Mouse (Mus musculus): Measurements from ENCODE around the gene Ttc5. TPM values are rescaled to one million over a fixed set of nuclear protein-coding genes. Genes with fewer than 3 reads are reported as not detected.
"Not testable (repeated sequence)": the region's sequence is repeated elsewhere in the genome, so short reads cannot be mapped to it uniquely, and the experiment has no call there.

The Ttc5 gene
- polyA plus RNA-seq, 1 experiment from 2014 or later: 59.9 TPM

- 69% methylated on average over 5 of the region's 5 CpGs for WGBS
- Histone ChIP-seq H3K4me1 (no peaks in the 10 kb centered on the region), H3K27ac (no peak overlapping the region), H3K27me3 (replicated peaks) (no peaks in the 10 kb centered on the region), H3K4me3 (replicated peaks) (no peak overlapping the region), H3K9ac (no peak overlapping the region), H3K9me3 (no peaks in the 10 kb centered on the region), H3K36me3 (no peaks in the 10 kb centered on the region), H3K4me2 (no peak overlapping the region)
- ATAC-seq (ENCODE audit: insufficient read depth, low FRiP score, low read depth): no peak
Measured at GRCm38 (mm10) chr14:50758416-50759085, 26.8 kb downstream of the Ttc5 start.

- H3K9ac ChIP-seq: no peak within 1 kb of the TSS
- H3K36me3 ChIP-seq: no peaks in the 10 kb centered on the region
- H3K9me3 ChIP-seq: no peaks in the 10 kb centered on the region
- no peak within 1 kb of the TSS for H3K27ac ChIP-seq
- H3K4me1 ChIP-seq: no peaks in the 10 kb centered on the region
- H3K4me3 ChIP-seq (replicated peaks): no peak within 1 kb of the TSS
- ATAC-seq (ENCODE audit: insufficient read depth, low FRiP score, low read depth): no peak
- H3K27me3 ChIP-seq (replicated peaks): no peaks in the 10 kb centered on the region
- H3K4me2 ChIP-seq: no peak within 1 kb of the TSS
Measured at GRCm38 (mm10) chr14:50744994-50745393, 40.3 kb downstream of the Ttc5 start, which contains the start of gene Olfr749. Olfr749 (minus strand) TSS chr14:50745094.

- ATAC-seq (ENCODE audit: insufficient read depth, low FRiP score, low read depth): no peak
- H3K27me3 ChIP-seq (replicated peaks): no peaks in the 10 kb centered on the region
- H3K4me2 ChIP-seq: no peak overlapping the region
- no peak overlapping the region for H3K9ac ChIP-seq
- no peak overlapping the region for H3K27ac ChIP-seq
- H3K36me3 ChIP-seq: no peaks in the 10 kb centered on the region
- no peak overlapping the region for H3K4me3 ChIP-seq (replicated peaks)
- 69% methylated on average over 2 of the region's 2 CpGs for WGBS
- no peaks in the 10 kb centered on the region for H3K9me3 ChIP-seq
- H3K4me1 ChIP-seq: no peaks in the 10 kb centered on the region
Measured at GRCm38 (mm10) chr14:50741584-50741983, 43.7 kb downstream of the Ttc5 start.

- Histone ChIP-seq H3K36me3 (no peaks in the 10 kb centered on the region), H3K27ac (no peak overlapping the region), H3K9me3 (no peaks in the 10 kb centered on the region), H3K4me2 (no peak overlapping the region), H3K4me1 (no peaks in the 10 kb centered on the region), H3K4me3 (replicated peaks) (no peak overlapping the region), H3K9ac (no peak overlapping the region), H3K27me3 (replicated peaks) (no peaks in the 10 kb centered on the region)
- 69% methylated on average over 2 of the region's 2 CpGs for WGBS
- no peak for ATAC-seq (ENCODE audit: insufficient read depth, low FRiP score, low read depth)
Measured at GRCm38 (mm10) chr14:50740334-50740733, 45.0 kb downstream of the Ttc5 start.

- not testable (repeated sequence) for H3K9me3 ChIP-seq; H3K36me3 ChIP-seq; ATAC-seq (ENCODE audit: insufficient read depth, low FRiP score, low read depth); H3K4me1 ChIP-seq; H3K4me2 ChIP-seq; H3K9ac ChIP-seq; H3K27me3 ChIP-seq (replicated peaks); H3K4me3 ChIP-seq (replicated peaks); H3K27ac ChIP-seq
- WGBS: 79% methylated on average over 4 of the region's 4 CpGs
Measured at GRCm38 (mm10) chr14:50722371-50722770, 62.9 kb downstream of the Ttc5 start.

- H3K4me3 ChIP-seq (replicated peaks); H3K4me2 ChIP-seq; H3K36me3 ChIP-seq; ATAC-seq (ENCODE audit: insufficient read depth, low FRiP score, low read depth); H3K4me1 ChIP-seq; H3K27ac ChIP-seq; H3K9ac ChIP-seq; H3K27me3 ChIP-seq (replicated peaks); H3K9me3 ChIP-seq: not testable (repeated sequence)
- 87% methylated on average over 15 of the region's 15 CpGs for WGBS
Measured at GRCm38 (mm10) chr14:50719875-50720274, 65.4 kb downstream of the Ttc5 start.

Other genes with a start within 250 kb of the Ttc5 start
- not detected in 2 replicates for gene Olfr744, start 170.6 kb downstream of the Ttc5 start, polyA plus RNA-seq (2015; fragmentation: Nextera tagmentation; extraction: Ambion mirVana)
- not detected in 2 replicates for gene Olfr745, start 146.1 kb downstream of the Ttc5 start, polyA plus RNA-seq (2015; fragmentation: Nextera tagmentation; extraction: Ambion mirVana)
- not detected in 2 replicates for gene Olfr746, start 138.4 kb downstream of the Ttc5 start, polyA plus RNA-seq (2015; fragmentation: Nextera tagmentation; extraction: Ambion mirVana)
- not detected in 2 replicates for gene Olfr747, start 92.3 kb downstream of the Ttc5 start, polyA plus RNA-seq (2015; fragmentation: Nextera tagmentation; extraction: Ambion mirVana)
- not detected in 2 replicates for gene Olfr748, start 78.1 kb downstream of the Ttc5 start, polyA plus RNA-seq (2015; fragmentation: Nextera tagmentation; extraction: Ambion mirVana)
- not detected in 2 replicates for gene Olfr749, start 40.4 kb downstream of the Ttc5 start, polyA plus RNA-seq (2015; fragmentation: Nextera tagmentation; extraction: Ambion mirVana)
- gene Ccnb1ip1, start 22.2 kb upstream of the Ttc5 start, polyA plus RNA-seq (2015; fragmentation: Nextera tagmentation; extraction: Ambion mirVana): not detected in 2 replicates
- gene Parp2, start 22.3 kb upstream of the Ttc5 start, polyA plus RNA-seq (2015; fragmentation: Nextera tagmentation; extraction: Ambion mirVana): 62.6 and 63.3 TPM in 2 replicates
- gene Tep1, start 85.0 kb upstream of the Ttc5 start, polyA plus RNA-seq (2015; fragmentation: Nextera tagmentation; extraction: Ambion mirVana): 6.4 and 7.3 TPM in 2 replicates
- gene Klhl33, start 112.0 kb upstream of the Ttc5 start, polyA plus RNA-seq (2015; fragmentation: Nextera tagmentation; extraction: Ambion mirVana): 0.28 and 0.36 TPM in 2 replicates
- gene Osgep, start 139.4 kb upstream of the Ttc5 start, polyA plus RNA-seq (2015; fragmentation: Nextera tagmentation; extraction: Ambion mirVana): 132 and 145 TPM in 2 replicates
- gene Apex1, start 139.4 kb upstream of the Ttc5 start, polyA plus RNA-seq (2015; fragmentation: Nextera tagmentation; extraction: Ambion mirVana): 179 and 204 TPM in 2 replicates
- 50.9 and 51.8 TPM in 2 replicates for gene Pip4p1, start 145.3 kb upstream of the Ttc5 start, polyA plus RNA-seq (2015; fragmentation: Nextera tagmentation; extraction: Ambion mirVana)
- gene Pnp, start 145.6 kb upstream of the Ttc5 start, polyA plus RNA-seq (2015; fragmentation: Nextera tagmentation; extraction: Ambion mirVana): 73.9 and 75.7 TPM in 2 replicates
- gene Gm49342, start 159.0 kb upstream of the Ttc5 start, polyA plus RNA-seq (2015; fragmentation: Nextera tagmentation; extraction: Ambion mirVana): not detected in 2 replicates
- gene Pnp2, start 170.5 kb upstream of the Ttc5 start, polyA plus RNA-seq (2015; fragmentation: Nextera tagmentation; extraction: Ambion mirVana): 1.4 and 1.7 TPM in 2 replicates
- gene Rnase10, start 222.2 kb upstream of the Ttc5 start, polyA plus RNA-seq (2015; fragmentation: Nextera tagmentation; extraction: Ambion mirVana): 0.28 TPM in 1 of 2 replicates, not detected in the other

All from stomach, embryonic 15.5 days (tissue).